Mouse (Mus musculus) urinary bladder, postnatal 25 days (tissue): ENCODE data around the gene Ahrr.

ENCODE experiments used
- DNase-seq: peaks from one replicate; pipeline ENCODE4 v3.0.0; 2022; ENCODE audit warnings: low spot score

The Ahrr gene

DNA sequence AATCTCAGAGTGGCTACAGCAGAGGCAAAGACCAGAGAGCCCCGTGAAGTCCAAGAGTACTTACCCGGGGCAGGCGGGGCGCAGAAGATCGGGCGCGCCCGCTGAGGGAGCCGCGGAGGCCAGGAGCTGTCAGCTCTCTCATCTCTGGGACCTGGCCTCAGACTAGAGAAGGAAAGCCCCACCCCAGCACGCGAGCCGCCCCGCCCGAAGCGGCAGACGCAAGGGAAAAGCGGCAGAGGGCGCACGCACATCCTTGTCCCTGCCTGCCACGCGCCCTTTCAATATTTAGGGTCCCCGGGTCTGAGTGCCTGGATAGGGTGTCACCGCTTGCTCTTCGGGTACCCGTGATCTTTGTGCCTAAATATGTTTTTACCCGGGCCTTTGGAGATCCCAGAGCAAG lies at the start of gene Ahrr:
Ahrr (minus strand) TSS at position 165 of the 400 bp plus-strand sequence.
- peak; percentile 61 for DNase-seq

DNA sequence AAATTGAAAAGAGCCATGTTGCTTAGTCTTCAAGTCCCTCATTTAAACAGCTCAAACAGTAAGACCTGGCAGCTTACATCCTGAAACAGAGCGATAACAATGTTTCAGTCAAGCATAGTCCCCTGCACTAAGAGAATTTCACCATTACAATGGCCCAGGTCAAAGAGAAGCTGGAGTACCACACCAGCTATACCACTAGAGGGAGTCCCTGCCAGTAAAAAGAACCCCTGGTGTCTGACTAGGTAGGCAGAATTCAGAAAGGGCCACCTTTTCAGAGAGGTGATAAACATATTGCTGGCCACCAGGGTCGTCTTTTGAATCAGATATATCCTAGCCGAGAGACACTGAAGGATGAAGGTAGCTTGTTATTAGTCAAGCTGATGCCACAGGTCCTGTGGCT lies 48.9 kb upstream of the Ahrr start:
- DNase-seq = peak; percentile 9

DNA sequence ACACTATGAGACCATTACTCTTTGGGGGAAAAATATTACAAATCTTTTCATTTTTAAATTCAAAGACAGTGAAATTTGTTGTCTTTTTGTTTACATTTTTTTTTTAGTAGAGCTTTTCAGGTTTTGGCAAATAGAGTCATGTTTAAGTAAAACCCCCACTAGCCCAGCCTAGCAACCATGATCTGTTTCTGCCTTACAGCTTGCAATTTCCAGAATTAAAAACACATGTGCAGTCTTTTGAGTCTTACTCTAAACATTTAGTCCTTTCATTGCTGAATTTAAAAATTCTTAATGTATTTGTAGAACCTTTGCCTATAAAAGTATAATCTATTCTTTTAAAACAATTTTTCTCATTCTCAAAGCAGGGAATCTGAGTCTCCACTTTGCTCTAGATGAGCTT lies 37.2 kb upstream of the Ahrr start:
- no peak for DNase-seq

DNA sequence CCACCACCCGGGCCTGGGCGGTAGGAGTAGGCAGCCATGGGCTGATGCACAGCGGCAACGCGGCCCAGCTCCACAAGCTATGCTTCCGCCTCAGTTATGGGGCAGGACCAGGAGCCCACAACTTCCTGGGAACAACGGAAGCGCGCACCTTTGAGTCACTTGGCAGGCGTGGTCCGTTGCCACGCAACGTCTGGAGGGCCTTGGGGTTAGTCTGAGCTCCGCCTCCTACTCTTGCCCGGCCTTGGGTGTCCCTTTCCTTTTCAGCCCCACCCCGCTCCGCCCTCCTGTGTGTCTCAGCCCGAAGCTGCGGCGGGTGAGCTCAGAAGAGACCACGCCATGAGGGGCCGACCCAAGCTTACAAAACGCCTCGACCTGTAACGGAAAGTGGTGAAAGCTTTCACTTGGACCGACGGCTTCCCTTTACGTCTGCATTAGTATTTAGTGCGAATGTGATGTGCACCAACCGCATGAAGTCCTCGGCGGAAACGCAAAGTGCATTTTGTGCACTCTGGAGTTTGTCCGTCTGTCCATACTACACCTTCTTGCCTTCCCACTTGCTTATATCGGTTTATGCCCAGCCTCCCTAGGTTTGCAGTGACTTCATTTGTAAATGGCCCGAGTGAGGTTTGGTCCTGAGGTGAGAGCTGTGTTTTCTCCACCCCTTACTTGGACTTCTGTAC lies 25.2 kb upstream of the Ahrr start, which contains the start of gene Pdcd6:
Pdcd6 (minus strand) TSS at position 411 of the 680 bp plus-strand sequence.
- peak; percentile 89 for DNase-seq

DNA sequence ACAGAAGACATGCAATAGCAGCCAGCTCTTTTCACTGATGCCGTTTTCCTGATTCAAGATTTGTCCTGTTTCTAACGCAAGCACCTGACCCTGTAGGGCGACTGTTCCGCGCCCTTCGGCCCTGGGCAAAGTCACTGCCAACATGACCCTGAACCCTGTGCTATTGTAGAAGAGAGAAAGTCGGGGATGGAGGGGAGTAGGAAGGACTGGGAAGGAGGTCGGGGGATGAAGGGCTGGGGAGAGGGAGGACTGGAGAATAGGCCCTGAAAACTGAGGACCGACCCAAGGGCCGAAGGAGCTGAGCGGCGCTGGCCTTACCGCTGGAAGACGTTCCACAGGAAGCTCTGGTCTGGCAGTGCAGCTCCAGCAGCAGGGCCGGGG lies 24.6 kb upstream of the Ahrr start:
- no peak for DNase-seq

DNA sequence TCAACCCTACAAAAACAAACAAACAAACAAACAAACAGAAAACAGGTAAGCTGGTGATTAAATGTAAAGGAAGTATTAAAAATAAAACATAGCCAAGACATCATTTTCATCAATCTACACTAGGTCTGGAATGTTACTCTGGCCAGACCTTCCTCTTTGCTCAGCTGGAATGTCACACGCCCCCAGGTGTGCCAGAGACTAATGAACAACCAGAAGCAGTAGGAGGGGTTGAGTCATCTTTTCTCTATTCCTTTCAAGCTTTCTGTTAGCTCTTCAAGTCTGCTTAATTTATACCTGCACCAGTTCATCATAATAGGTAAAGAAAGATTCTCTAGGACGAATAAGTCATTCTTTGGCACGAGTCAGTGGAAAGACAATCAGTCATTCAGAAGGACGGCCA lies 24.3 kb upstream of the Ahrr start:
- DNase-seq = no peak

DNA sequence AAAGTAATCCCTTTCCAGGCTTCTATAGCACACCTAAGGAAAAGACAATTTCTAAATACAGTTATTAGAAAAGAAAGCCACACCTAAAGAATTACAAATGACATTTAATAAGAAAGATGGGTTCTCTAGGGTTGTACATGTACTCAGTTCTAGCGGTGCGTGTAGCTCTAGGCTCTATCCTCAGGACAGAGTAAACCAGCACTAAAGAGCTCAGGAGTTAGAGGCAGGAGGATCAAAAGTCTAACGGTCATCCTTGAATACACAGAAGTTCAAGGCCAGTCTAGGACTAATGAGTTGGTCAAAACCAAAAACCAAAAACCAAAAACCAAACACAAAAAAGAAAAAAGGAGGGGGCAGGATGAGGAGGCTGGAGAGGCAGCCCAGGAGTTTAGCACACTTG lies 22.5 kb upstream of the Ahrr start:
- no peak for DNase-seq

DNA sequence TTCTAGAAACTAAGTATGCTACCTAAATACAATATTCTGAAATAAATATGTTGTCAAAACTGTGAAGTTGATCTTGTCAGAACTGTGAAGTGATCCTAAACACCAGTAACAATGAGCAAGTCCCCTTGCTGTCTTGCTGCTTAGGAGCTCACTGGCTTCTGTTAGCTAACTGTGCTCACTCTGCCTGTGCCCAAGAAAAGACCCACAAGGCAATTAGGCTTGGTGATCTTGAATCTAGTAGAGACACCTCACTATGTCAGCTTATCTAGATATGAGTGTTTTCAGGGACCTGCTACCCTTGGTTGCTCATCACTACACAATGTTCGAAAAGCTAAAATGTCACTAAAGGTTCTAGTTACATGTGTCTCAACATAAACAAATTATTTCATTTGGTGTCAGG lies 13.6 kb upstream of the Ahrr start:
- no peak for DNase-seq

DNA sequence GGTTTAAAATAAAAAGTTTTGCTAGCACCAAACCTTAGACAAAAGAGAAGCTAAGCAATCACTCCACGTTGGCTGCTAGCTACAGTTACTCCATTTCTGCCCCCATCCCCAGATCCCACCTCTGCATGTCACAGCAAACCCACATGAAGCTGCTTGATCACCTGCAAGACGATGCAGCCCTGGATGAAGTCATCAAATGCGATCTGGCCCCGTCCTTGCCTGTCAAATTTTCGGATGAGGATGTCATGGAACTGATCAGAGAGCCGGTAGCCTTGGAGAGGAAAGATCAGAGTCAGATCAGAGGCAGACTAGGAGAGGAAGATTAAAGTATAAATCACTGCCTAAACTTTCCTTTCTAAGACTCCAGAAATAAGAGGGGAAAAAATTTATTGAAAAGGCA lies 13.2 kb upstream of the Ahrr start:
- DNase-seq = no peak

DNA sequence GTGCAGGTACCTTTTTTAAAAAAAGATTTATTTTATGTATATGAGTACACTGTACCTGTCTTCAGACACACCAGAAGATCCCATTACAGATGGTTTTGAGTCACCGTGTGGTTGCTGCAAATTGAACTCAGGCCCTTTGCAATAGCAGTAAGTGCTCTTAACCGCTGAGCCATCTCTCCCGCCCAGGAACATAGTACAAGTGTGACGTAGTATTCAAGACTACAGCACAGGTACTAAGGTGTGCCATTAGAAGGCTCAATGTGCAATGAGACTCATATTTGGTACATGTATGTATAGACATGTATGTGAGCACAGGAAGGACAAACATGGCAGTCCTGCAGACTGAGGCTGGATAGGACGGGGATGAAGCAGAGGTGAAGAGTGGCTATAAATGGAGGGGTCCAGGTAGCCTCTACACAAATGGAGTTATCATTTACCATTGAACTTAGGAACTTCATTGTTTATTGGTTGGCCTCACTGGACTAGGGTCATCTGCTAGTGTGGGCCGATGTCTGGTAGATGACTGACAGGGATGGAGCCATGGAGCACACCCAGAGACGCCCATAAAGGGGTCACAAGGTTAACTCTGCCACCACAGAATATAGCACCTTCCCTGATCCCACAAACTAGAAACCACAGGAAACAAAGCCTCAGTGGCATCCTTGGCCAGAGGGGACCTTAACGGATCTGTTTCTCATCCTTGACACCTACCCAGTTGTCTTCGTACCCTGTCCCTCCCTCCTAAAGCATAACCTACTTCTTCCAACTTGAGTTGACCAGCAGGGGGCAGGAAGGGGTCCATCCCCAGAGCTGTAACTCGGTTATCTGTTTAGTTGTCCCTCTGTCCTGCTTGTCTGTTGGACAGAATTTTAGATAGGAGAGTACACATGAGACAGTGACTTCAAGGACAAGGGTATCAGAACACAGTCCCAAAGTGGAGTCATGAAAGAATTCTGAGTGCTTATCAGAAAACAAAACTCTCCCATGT lies 10.2 kb upstream of the Ahrr start:
- no peak for DNase-seq

DNA sequence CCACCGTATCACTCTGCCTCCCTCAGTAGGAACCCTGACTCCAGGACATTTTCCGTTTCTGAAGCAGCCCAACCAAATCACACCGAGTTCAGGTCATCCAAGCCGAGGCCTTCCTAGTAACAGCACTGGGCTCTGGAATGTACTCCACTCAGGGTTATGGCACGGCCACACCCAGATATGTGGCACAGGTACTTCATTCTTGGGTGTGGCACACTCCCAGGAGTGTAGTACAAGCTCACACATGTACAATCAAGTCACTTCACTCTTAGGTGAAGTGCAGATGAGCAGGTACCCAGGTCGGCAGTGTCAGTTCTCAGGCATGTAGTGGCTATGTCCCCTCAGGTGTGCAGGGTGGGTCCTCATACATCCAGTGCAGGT lies 9.5 kb upstream of the Ahrr start:
- DNase-seq = peak; percentile 20

DNA sequence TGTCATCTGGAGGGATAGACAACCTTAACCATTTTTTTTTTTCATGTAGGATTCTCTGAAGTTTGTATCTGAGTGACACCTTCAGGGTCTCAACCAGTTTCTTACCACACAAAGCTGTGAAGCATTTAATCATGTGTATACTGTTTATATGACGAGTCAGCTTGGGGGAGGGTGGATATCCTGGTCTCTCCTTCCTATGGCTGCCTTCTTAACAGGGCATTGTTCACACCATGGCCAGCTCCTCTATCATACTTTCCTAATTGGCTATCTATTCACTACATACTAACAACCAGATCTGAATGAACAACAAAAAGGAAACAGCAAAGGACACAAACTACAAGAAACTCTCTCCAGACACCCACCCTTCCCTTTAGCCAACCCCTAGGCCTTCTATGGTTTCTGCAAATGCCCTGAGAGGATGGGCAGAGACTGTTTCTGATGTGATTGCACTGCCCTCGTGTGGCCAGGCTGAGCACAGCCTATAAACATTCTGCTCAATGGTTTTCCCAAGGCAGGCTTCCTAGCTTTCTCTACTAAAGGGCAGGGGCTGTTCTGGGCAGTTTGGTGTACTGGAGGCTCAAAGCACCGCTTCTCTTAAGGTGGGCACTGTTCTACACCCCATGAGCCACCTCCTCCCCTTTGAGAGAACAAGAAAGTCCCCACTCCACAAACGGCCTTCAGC lies 8.9 kb upstream of the Ahrr start:
- DNase-seq = peak; percentile 72

DNA sequence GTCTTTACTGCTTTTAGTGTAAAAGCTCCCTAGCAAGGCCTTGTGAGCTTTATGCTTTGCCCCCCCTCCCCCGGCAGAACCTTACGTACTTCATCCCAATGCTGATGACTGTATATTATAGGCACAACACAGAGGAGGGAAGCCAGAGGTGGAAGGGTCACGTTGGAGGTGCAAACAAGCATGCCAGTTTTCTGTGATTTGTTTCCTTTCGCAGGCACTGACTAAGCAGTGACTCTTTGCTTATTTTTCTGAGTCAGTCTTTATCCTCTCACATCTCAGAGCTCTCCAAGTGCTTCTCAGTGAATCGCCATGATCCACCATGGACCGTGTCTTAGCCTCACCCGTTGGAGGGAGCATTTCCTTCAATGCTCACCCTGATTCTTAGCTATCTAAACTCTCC lies 4.2 kb upstream of the Ahrr start:
- DNase-seq = no peak

DNA sequence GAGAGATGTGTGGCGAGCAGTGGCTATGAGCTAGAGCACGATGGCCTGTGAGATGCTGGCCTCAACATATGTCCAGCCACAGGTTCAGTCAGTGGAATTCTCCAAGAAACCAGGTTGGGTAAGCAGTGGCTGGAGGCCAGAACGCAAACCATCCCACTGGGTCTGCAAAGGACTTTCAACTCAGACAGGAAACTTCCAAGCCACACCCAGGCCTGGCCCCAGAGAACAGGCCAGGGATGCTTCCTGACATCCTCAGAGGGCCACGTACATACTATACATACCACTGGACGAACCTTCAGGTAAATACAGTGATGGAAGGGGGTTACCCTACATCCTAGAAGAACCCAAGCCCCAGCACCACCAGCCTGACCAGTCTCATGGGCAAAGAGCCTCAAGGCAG lies 2.5 kb downstream of the Ahrr start:
- no peak for DNase-seq

DNA sequence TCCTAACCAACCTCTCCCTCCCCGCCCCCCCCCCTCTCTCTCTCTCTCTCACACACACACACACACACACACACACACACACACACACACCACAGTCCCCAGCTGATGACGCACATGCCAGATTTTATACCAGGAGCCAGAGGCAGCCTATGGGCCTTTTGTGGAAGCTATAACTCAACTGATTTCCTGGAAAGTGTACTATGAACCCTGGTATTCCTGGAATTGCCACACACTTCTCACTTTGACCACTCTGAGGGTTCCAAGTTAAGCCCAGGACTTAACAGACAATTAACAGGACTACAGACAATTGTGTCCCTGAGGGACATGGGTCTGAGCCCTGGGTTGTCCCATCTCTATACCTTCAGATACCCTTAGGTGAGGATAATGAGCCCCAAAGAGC lies 9.8 kb downstream of the Ahrr start:
- DNase-seq = no peak

DNA sequence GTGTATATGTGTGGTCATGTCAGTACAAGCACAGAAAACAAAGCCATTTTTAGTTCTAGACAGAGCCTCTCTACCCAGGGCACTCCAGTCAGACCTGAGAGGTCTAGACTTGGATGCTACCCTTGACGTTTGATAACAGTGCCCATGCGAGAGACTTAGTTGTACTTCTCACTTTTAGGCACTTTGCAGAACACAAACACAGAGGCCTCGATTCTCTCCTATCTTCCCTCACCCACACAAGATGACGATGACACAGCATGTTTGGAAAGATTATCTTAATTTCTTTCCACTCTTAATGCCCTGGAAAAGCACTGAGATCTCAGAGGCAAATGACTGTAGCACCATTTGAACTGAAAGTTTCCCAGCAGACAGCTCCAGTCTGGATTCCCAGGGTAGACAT lies 16.4 kb downstream of the Ahrr start:
- DNase-seq = no peak

DNA sequence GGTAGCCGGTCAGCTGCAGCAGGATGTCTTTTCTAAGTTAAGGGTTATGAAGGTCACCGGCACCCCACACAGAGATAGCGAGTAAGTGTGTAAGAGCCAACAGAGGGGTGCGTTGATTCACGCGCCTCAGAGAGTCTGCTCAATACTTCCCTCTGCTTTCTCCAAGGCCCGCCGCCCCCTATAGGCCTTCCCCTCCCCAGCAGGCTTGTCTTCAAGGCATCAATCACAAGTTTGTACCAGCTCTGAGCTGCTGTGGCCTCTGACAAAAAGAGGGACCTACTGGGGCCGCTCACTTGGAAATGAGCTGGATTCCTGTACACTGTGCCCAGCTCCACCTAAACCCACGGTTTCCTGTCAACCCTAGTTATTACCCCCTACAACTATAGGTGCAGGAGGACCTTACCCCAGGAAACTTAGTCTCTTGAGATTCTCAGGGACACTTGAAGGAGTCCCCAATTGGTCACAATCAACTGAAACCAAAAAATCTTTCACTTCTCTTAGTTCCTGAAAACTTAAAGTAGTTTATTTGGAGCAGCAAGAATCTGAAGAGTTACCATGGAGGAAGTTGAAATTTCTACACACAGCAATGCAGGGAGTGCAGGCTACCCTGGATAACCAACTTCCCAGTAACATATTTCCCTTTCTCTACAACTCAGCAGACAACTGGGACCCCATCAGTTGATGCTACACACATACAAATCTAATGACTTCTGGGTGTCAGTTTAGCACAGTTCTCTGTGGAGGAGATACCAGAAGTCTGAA lies 31.7 kb downstream of the Ahrr start:
- DNase-seq = peak; percentile 34

DNA sequence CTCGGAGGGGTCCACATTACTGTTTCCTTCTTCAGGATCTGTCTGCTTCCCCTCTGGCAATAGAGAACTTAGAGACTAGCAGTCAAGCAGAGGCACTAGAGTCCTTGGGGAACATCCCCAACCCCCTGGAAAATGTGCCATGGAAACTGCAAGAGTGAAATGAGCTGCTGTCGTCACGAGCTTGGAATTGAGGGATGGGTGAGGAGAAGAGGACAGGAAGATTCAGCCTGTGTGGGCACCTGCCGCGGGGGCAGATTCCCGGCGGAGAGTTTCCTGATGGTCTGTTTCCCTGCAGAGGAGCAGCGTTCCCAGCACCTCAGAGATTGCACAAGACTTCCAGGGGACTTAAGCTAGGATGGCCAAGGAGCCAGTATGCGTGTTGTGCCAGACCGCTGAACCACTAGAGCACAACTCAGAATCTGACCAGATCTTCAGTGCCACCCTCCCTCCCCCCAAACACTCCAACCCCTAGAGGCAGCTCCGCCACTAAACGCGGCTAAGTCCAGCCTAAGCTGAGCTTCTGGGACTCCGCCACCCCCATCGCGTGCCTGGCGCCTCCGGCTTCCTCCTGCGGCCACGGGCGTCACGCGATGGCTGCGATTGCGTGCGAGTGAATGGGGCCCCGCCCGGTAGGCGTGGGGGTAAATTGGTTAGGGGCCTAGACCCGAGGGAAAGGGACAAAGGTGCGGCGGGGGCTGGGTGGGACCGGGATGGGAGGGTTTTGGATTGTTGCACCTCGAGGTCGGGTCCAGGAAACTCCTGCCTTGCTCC lies 32.5 kb downstream of the Ahrr start:
- DNase-seq = peak; percentile 79

DNA sequence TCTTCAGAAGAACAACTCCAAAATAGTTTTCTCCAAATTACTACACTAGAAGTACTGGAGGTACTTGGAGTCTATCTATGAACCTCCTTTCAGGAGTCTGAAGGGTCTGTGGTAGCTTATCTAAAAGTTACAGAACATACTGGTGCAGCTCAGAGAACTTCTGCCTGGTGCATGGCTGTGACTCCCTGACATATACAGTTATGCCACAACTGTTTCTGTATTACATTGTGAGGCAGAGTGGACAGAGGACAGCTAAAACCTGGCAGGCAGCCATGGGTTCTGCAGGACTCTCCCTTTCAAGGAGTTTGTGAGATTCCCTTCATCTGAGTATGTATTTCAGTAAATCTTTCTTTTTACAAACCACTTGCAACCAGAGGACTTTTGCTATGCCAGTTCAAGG lies 45.6 kb downstream of the Ahrr start:
- DNase-seq = no peak

DNA sequence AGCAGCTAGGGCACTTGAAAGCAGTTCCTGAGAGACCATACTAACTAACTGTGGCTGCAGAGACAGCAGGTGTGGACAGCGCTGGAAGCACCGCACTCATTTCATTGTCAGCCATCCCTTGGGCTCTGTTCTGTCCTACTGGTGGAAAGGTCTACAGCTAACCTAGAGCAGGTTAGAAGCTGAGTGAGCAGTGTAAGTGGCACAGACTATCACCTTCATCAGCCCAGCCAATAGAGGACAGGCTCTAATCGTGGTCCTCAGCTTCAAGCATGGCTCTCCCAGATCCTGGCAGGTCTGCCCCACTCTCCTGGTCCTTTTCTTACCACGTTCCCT lies 46.3 kb downstream of the Ahrr start:
- DNase-seq = no peak

DNA sequence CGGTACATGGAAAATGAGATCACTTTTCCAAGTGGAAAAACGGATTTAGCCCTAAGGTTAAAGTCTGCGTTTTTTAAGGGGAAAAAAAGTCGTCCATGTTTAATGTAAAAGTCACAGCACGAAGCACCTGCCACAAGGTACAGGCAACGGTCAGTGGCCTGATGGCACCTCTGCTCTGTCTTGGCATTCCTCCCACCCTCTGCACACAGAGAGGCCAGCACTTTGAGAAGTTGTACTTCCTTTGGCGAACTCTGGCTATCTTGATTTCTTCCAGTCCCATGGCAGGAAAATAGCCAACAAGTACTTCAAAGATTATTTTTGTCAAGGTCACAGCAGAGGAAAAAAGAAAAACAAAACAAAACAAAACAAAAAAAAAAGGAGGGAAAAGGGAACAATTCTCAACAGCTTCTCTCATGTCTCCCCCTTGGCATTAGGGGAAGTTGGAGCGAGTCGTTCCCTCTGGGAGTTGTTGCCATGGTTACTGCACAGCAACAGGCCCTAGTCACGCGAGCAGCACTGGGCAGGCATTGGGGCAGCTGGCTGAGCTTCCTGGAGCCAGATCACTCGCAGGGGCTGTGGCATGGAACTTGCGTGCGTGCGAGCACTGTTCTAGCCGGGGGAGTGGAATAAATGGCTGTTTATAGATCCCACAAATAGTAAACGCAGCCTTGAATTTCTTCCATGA lies 46.8 kb downstream of the Ahrr start:
- peak; percentile 46 for DNase-seq
